Mouse (Mus musculus): ENCODE measurements around the gene Arpp19. TPM values are rescaled to one million over a fixed set of nuclear protein-coding genes. Genes with fewer than 3 reads are reported as not detected.

Arpp19 gene
- total RNA-seq, 2 experiments from 2014 or later: 147 to 167 TPM

GRCm38 (mm10) chr9:75034691-75035090, 2.7 kb upstream of the Arpp19 start:
- no peak for DNase-seq (ENCODE audit: low spot score in 2 of 2)

GRCm38 (mm10) chr9:75035944-75036343, 1.5 kb upstream of the Arpp19 start:
- DNase-seq (ENCODE audit: low spot score in 2 of 2): no peak

GRCm38 (mm10) chr9:75038357-75038688, 909 bp downstream of the Arpp19 start:
- no peak for DNase-seq (ENCODE audit: low spot score in 2 of 2)

- DNase-seq (ENCODE audit: low spot score in 2 of 2): no peak
Measured at GRCm38 (mm10) chr9:75040566-75040965, 3.2 kb downstream of the Arpp19 start.

- no peak for DNase-seq (ENCODE audit: low spot score in 2 of 2)
Measured at GRCm38 (mm10) chr9:75041840-75042525, 4.6 kb downstream of the Arpp19 start.

GRCm38 (mm10) chr9:75043191-75043590, 5.8 kb downstream of the Arpp19 start:
- DNase-seq (ENCODE audit: low spot score in 2 of 2): no peak

- DNase-seq (ENCODE audit: low spot score in 2 of 2): no peak
Measured at GRCm38 (mm10) chr9:75047079-75047478, 9.7 kb downstream of the Arpp19 start.

GRCm38 (mm10) chr9:75049100-75049499, 11.7 kb downstream of the Arpp19 start:
- peak in 1 of 2 experiments; percentile 5 for DNase-seq (ENCODE audit: low spot score in 2 of 2)

- peak in 1 of 2 experiments; percentile 49 for DNase-seq (ENCODE audit: low spot score in 2 of 2)
Measured at GRCm38 (mm10) chr9:75050003-75050402, 12.6 kb downstream of the Arpp19 start.

GRCm38 (mm10) chr9:75051841-75052240, 14.4 kb downstream of the Arpp19 start:
- DNase-seq (ENCODE audit: low spot score in 2 of 2): no peak

GRCm38 (mm10) chr9:75055046-75055445, 17.6 kb downstream of the Arpp19 start:
- no peak for DNase-seq (ENCODE audit: low spot score in 2 of 2)

GRCm38 (mm10) chr9:75064678-75065331, 27.4 kb downstream of the Arpp19 start:
- no peak for DNase-seq (ENCODE audit: low spot score in 2 of 2)

- no peak for DNase-seq (ENCODE audit: low spot score in 2 of 2)
Measured at GRCm38 (mm10) chr9:75070457-75071028, 33.1 kb downstream of the Arpp19 start, which contains the start of gene Myo5a. Gene Myo5a (plus strand): TSS chr9:75071015.

- peak; percentile 73 to 80 for DNase-seq (ENCODE audit: low spot score in 2 of 2)
Measured at GRCm38 (mm10) chr9:75071029-75071705, 33.8 kb downstream of the Arpp19 start.

- DNase-seq (ENCODE audit: low spot score in 2 of 2): no peak
Measured at GRCm38 (mm10) chr9:75071706-75072192, 34.3 kb downstream of the Arpp19 start.

- DNase-seq (ENCODE audit: low spot score in 2 of 2): no peak
Measured at GRCm38 (mm10) chr9:75072361-75072760, 34.9 kb downstream of the Arpp19 start.

GRCm38 (mm10) chr9:75077191-75077590, 39.8 kb downstream of the Arpp19 start:
- DNase-seq (ENCODE audit: low spot score in 2 of 2): no peak

GRCm38 (mm10) chr9:75085242-75085824, 47.9 kb downstream of the Arpp19 start:
- DNase-seq (ENCODE audit: low spot score in 2 of 2): no peak

GRCm38 (mm10) chr9:75087823-75088222, 50.4 kb downstream of the Arpp19 start:
- no peak for DNase-seq (ENCODE audit: low spot score in 2 of 2)

- DNase-seq (ENCODE audit: low spot score in 2 of 2): no peak
Measured at GRCm38 (mm10) chr9:75089285-75089684, 51.9 kb downstream of the Arpp19 start.

- no peak for DNase-seq (ENCODE audit: low spot score in 2 of 2)
Measured at GRCm38 (mm10) chr9:75092134-75092533, 54.7 kb downstream of the Arpp19 start.

All from gastrocnemius, postnatal 4 days (tissue).